Mouse (Mus musculus): ENCODE measurements around the gene Pola1. TPM values are rescaled to one million over a fixed set of nuclear protein-coding genes. Genes with fewer than 3 reads are reported as not detected.

Pola1 gene
- polyA plus RNA-seq, 1 experiment from 2014 or later = 26.2 TPM

GRCm38 (mm10) chrX:93289076-93289475 is 342.9 kb downstream of the Pola1 start:
- Histone ChIP-seq H3K27ac (replicated peaks; ENCODE audit: low read depth, low read length) (no peak overlapping the region), H3K4me1 (ENCODE audit: control insufficient read depth, insufficient read depth, low read length) (no peaks in the 10 kb centered on the region), H3K9ac (ENCODE audit: low read length) (no peak overlapping the region), H3K27me3 (ENCODE audit: control insufficient read depth, insufficient read depth, low read length) (peaks cover 84% of the 10 kb centered on the region), H3K9me3 (ENCODE audit: control insufficient read depth, low read length) (no peaks in the 10 kb centered on the region), H3K4me2 (ENCODE audit: low read depth, severe bottlenecking) (peak overlapping the region; percentile 41), H3K4me3 (ENCODE audit: low read depth, low read length) (peak overlapping the region; percentile 20), H3K36me3 (ENCODE audit: control insufficient read depth, insufficient read depth, low read length) (no peaks in the 10 kb centered on the region)
- ATAC-seq (ENCODE audit: insufficient number of reproducible peaks, low FRiP score, low TSS enrichment, low read depth) (no peak), DNase-seq (ENCODE audit: low spot score) (peak; percentile 42)
- 22% methylated on average over 33 of the region's 37 CpGs for whole genome bisulfite sequencing

GRCm38 (mm10) chrX:93288339-93288738 is 343.6 kb downstream of the Pola1 start:
- H3K4me1 ChIP-seq (ENCODE audit: control insufficient read depth, insufficient read depth, low read length) = no peaks in the 10 kb centered on the region
- H3K4me3 ChIP-seq (ENCODE audit: low read depth, low read length) = peak overlapping the region; percentile 20
- 20% methylated on average over 18 of the region's 37 CpGs for whole genome bisulfite sequencing
- peak overlapping the region; percentile 41 for H3K4me2 ChIP-seq (ENCODE audit: low read depth, severe bottlenecking)
- peaks cover 78% of the 10 kb centered on the region for H3K27me3 ChIP-seq (ENCODE audit: control insufficient read depth, insufficient read depth, low read length)
- DNase-seq (ENCODE audit: low spot score) (peak; percentile 25), ATAC-seq (ENCODE audit: insufficient number of reproducible peaks, low FRiP score, low TSS enrichment, low read depth) (no peak)
- H3K9me3 ChIP-seq (ENCODE audit: control insufficient read depth, low read length) = no peaks in the 10 kb centered on the region
- H3K9ac ChIP-seq (ENCODE audit: low read length) = no peak overlapping the region
- H3K36me3 ChIP-seq (ENCODE audit: control insufficient read depth, insufficient read depth, low read length) = no peaks in the 10 kb centered on the region
- no peak overlapping the region for H3K27ac ChIP-seq (replicated peaks; ENCODE audit: low read depth, low read length)

- Histone ChIP-seq H3K9me3 (ENCODE audit: control insufficient read depth, low read length) (no peaks in the 10 kb centered on the region), H3K4me3 (ENCODE audit: low read depth, low read length) (no peak within 1 kb of the TSS; the same call in 1 of the 2 replicates), H3K4me2 (ENCODE audit: low read depth, severe bottlenecking) (no peak within 1 kb of the TSS), H3K27ac (replicated peaks; ENCODE audit: low read depth, low read length) (no peak within 1 kb of the TSS), H3K36me3 (ENCODE audit: control insufficient read depth, insufficient read depth, low read length) (no peaks in the 10 kb centered on the region), H3K9ac (ENCODE audit: low read length) (no peak within 1 kb of the TSS), H3K4me1 (ENCODE audit: control insufficient read depth, insufficient read depth, low read length) (no peaks in the 10 kb centered on the region), H3K27me3 (ENCODE audit: control insufficient read depth, insufficient read depth, low read length) (peaks cover 77% of the 10 kb centered on the region)
- ATAC-seq (ENCODE audit: insufficient number of reproducible peaks, low FRiP score, low TSS enrichment, low read depth) (peak; percentile 92), DNase-seq (ENCODE audit: low spot score) (peak; percentile 79)
- 24% methylated on average over 31 of the region's 31 CpGs for WGBS
Observed at GRCm38 (mm10) chrX:93286291-93286893, 345.6 kb downstream of the Pola1 start, which contains the start of gene Arx. Gene Arx, plus strand, starts transcription at chrX:93286445.

- Histone ChIP-seq H3K27ac (replicated peaks; ENCODE audit: low read depth, low read length) (no peak overlapping the region), H3K36me3 (ENCODE audit: control insufficient read depth, insufficient read depth, low read length) (no peaks in the 10 kb centered on the region), H3K4me3 (ENCODE audit: low read depth, low read length) (no peak overlapping the region), H3K9me3 (ENCODE audit: control insufficient read depth, low read length) (no peaks in the 10 kb centered on the region), H3K27me3 (ENCODE audit: control insufficient read depth, insufficient read depth, low read length) (peaks cover 71% of the 10 kb centered on the region), H3K4me1 (ENCODE audit: control insufficient read depth, insufficient read depth, low read length) (no peaks in the 10 kb centered on the region), H3K9ac (ENCODE audit: low read length) (no peak overlapping the region), H3K4me2 (ENCODE audit: low read depth, severe bottlenecking) (no peak overlapping the region)
- ATAC-seq (ENCODE audit: insufficient number of reproducible peaks, low FRiP score, low TSS enrichment, low read depth) = no peak
- 19% methylated on average over 10 of the region's 10 CpGs for WGBS
- DNase-seq (ENCODE audit: low spot score) = no peak
Observed at GRCm38 (mm10) chrX:93285091-93285490, 346.9 kb downstream of the Pola1 start.

GRCm38 (mm10) chrX:93281756-93282155 is 350.2 kb downstream of the Pola1 start:
- H3K4me3 ChIP-seq (ENCODE audit: low read depth, low read length) = no peak overlapping the region

GRCm38 (mm10) chrX:93281028-93281723 is 350.8 kb downstream of the Pola1 start:
- Histone ChIP-seq H3K27ac (replicated peaks; ENCODE audit: low read depth, low read length) (no peak overlapping the region), H3K4me3 (ENCODE audit: low read depth, low read length) (no peak overlapping the region), H3K9ac (ENCODE audit: low read length) (no peak overlapping the region), H3K27me3 (ENCODE audit: control insufficient read depth, insufficient read depth, low read length) (peaks cover 47% of the 10 kb centered on the region), H3K36me3 (ENCODE audit: control insufficient read depth, insufficient read depth, low read length) (no peaks in the 10 kb centered on the region), H3K4me2 (ENCODE audit: low read depth, severe bottlenecking) (peak overlapping the region; percentile 24), H3K9me3 (ENCODE audit: control insufficient read depth, low read length) (no peaks in the 10 kb centered on the region), H3K4me1 (ENCODE audit: control insufficient read depth, insufficient read depth, low read length) (no peaks in the 10 kb centered on the region)
- peak; percentile 56; the same call in 1 of the 2 replicates for ATAC-seq (ENCODE audit: insufficient number of reproducible peaks, low FRiP score, low TSS enrichment, low read depth)
- peak; percentile 76 for DNase-seq (ENCODE audit: low spot score)
- WGBS = 19% methylated on average over 23 of the region's 23 CpGs

More at GRCm38 (mm10) chrX:93281756-93282155, 350.2 kb downstream of the Pola1 start:
- peak overlapping the region; percentile 24 for H3K4me2 ChIP-seq (ENCODE audit: low read depth, severe bottlenecking)
- H3K9me3 ChIP-seq (ENCODE audit: control insufficient read depth, low read length) = no peaks in the 10 kb centered on the region
- no peak overlapping the region for H3K27ac ChIP-seq (replicated peaks; ENCODE audit: low read depth, low read length)
- 13% methylated on average over 5 of the region's 5 CpGs for WGBS
- H3K9ac ChIP-seq (ENCODE audit: low read length) = no peak overlapping the region
- H3K27me3 ChIP-seq (ENCODE audit: control insufficient read depth, insufficient read depth, low read length) = peaks cover 51% of the 10 kb centered on the region
- no peaks in the 10 kb centered on the region for H3K4me1 ChIP-seq (ENCODE audit: control insufficient read depth, insufficient read depth, low read length)
- 0 out of 2 replicates have a peak, but pooled peaks have one; percentile 18 for ATAC-seq (ENCODE audit: insufficient number of reproducible peaks, low FRiP score, low TSS enrichment, low read depth)
- peak; percentile 26 for DNase-seq (ENCODE audit: low spot score)
- H3K36me3 ChIP-seq (ENCODE audit: control insufficient read depth, insufficient read depth, low read length) = no peaks in the 10 kb centered on the region

GRCm38 (mm10) chrX:93279940-93280339 is 352.0 kb downstream of the Pola1 start:
- H3K27ac ChIP-seq (replicated peaks; ENCODE audit: low read depth, low read length) = no peak overlapping the region

GRCm38 (mm10) chrX:93275689-93276088 is 356.3 kb downstream of the Pola1 start:
- H3K9ac ChIP-seq (ENCODE audit: low read length) = no peak overlapping the region
- no peaks in the 10 kb centered on the region for H3K9me3 ChIP-seq (ENCODE audit: control insufficient read depth, low read length)
- WGBS = 43% methylated on average over 3 of the region's 3 CpGs
- H3K4me3 ChIP-seq (ENCODE audit: low read depth, low read length) = no peak overlapping the region
- H3K36me3 ChIP-seq (ENCODE audit: control insufficient read depth, insufficient read depth, low read length) = no peaks in the 10 kb centered on the region
- H3K4me1 ChIP-seq (ENCODE audit: control insufficient read depth, insufficient read depth, low read length) = no peaks in the 10 kb centered on the region
- DNase-seq (ENCODE audit: low spot score) (no peak), ATAC-seq (ENCODE audit: insufficient number of reproducible peaks, low FRiP score, low TSS enrichment, low read depth) (no peak)
- H3K27me3 ChIP-seq (ENCODE audit: control insufficient read depth, insufficient read depth, low read length) = peaks cover 9% of the 10 kb centered on the region; the same call in 1 of the 2 replicates
- no peak overlapping the region for H3K27ac ChIP-seq (replicated peaks; ENCODE audit: low read depth, low read length)
- no peak overlapping the region for H3K4me2 ChIP-seq (ENCODE audit: low read depth, severe bottlenecking)

More at GRCm38 (mm10) chrX:93279940-93280339, 352.0 kb downstream of the Pola1 start:
- WGBS = 42% methylated on average over 4 of the region's 11 CpGs
- no peak overlapping the region for H3K4me3 ChIP-seq (ENCODE audit: low read depth, low read length)
- no peaks in the 10 kb centered on the region for H3K9me3 ChIP-seq (ENCODE audit: control insufficient read depth, low read length)
- H3K27me3 ChIP-seq (ENCODE audit: control insufficient read depth, insufficient read depth, low read length) = peaks cover 35% of the 10 kb centered on the region
- ATAC-seq (ENCODE audit: insufficient number of reproducible peaks, low FRiP score, low TSS enrichment, low read depth) (no peak), DNase-seq (ENCODE audit: low spot score) (no peak)
- no peak overlapping the region for H3K4me2 ChIP-seq (ENCODE audit: low read depth, severe bottlenecking)
- H3K4me1 ChIP-seq (ENCODE audit: control insufficient read depth, insufficient read depth, low read length) = no peaks in the 10 kb centered on the region
- no peaks in the 10 kb centered on the region for H3K36me3 ChIP-seq (ENCODE audit: control insufficient read depth, insufficient read depth, low read length)
- no peak overlapping the region for H3K9ac ChIP-seq (ENCODE audit: low read length)

Data from limb, embryonic 11.5 days (tissue).